Comparison of ENCODE assay signal across 21 mouse cellular contexts in genomic region chr7:139963814-139964213, GRCm38 (mm10). TPM values are rescaled to one million over a fixed set of nuclear protein-coding genes. Genes with fewer than 3 reads are reported as not detected.
DNase-seq lines count a peak whose midpoint lies in the region; ATAC-seq and TF ChIP-seq lines count a peak whose summit lies in the region.
"Had no signal": no experiment of that assay in that cellular context is flagged by ENCODE, and none has a peak within 500 bp of the region (broad histone marks: within the 10 kb centered on the region; RNA-seq: fewer than 3 reads in every experiment).

No protein-coding gene starts in this region.

- TF ChIP-seq POLR2A in testis, adult 2 months (IDR thresholded peaks at IDR 0.05; ENCODE audit: control insufficient read depth, low read depth, low read length) = no peak

- TF ChIP-seq CTCF in testis, adult 2 months (IDR thresholded peaks at IDR 0.05; ENCODE audit: control insufficient read depth, insufficient read depth, insufficient replicate concordance, low read depth, low read length) = no peak

- no peaks in the 10 kb centered on the region for H3K4me1 ChIP-seq in testis, adult 2 months (ENCODE audit: control insufficient read depth, insufficient read depth, low read length)
- H3K4me1 ChIP-seq: embryonic facial prominence, embryonic 10.5 days; embryonic facial prominence, embryonic 12.5 days; forebrain, embryonic 13.5 days; forebrain, embryonic 15.5 days had no signal

- no peak for ATAC-seq in cerebellum, adult (ENCODE audit: insufficient number of reproducible peaks, low FRiP score, low TSS enrichment)
- ATAC-seq: forebrain, embryonic 13.5 days; forebrain, embryonic 15.5 days had no signal

- no peak overlapping the region for H3K4me3 ChIP-seq in testis, adult 2 months (ENCODE audit: control insufficient read depth, low read depth, low read length)
- H3K4me3 ChIP-seq: embryonic facial prominence, embryonic 10.5 days; embryonic facial prominence, embryonic 12.5 days; forebrain, embryonic 13.5 days; forebrain, embryonic 15.5 days had no signal

- DNase-seq in ovary, adult 18-20 months (ENCODE audit: low spot score) = peak; percentile 70
- no peak for DNase-seq in ovary, postnatal 10 days (ENCODE audit: low spot score)
- peak; percentile 46 for DNase-seq in testis, postnatal 10 days (ENCODE audit: low spot score)
- no peak for DNase-seq in thymus, postnatal 14 days
- DNase-seq: adrenal gland, adult 2 months; adrenal gland, postnatal 10 days; adrenal gland, postnatal 25 days; cerebellum, adult 11-12 months; cerebellum, adult 2 months; cerebellum, adult 9-10 months; cerebellum, postnatal 25 days had no signal

- no peaks in the 10 kb centered on the region for H3K27me3 ChIP-seq in testis, adult 2 months (ENCODE audit: control insufficient read depth, insufficient read depth, low read length)
- H3K27me3 ChIP-seq: embryonic facial prominence, embryonic 12.5 days had no signal

- H3K36me3 ChIP-seq in testis, adult 2 months (ENCODE audit: control insufficient read depth, insufficient read depth, low read length) = no peaks in the 10 kb centered on the region
- H3K36me3 ChIP-seq: embryonic facial prominence, embryonic 10.5 days; embryonic facial prominence, embryonic 12.5 days; forebrain, embryonic 15.5 days had no signal

- peak overlapping the region; percentile 73 for H3K27ac ChIP-seq in testis, adult 2 months (ENCODE audit: control insufficient read depth, insufficient read depth, low read depth, low read length)
- H3K27ac ChIP-seq: embryonic facial prominence, embryonic 10.5 days; embryonic facial prominence, embryonic 12.5 days; forebrain, embryonic 13.5 days; forebrain, embryonic 15.5 days had no signal

RNA-seq across cellular contexts. Expression of gene 6430531B16Rik, which starts 14.7 kb away (rescaled TPM):
- 108 and 114 TPM in 2 replicates for polyA plus RNA-seq in testis, adult 2 months (2012; rRNA removed)

RNA-seq across cellular contexts. Expression of gene Utf1, which starts 20.2 kb away (rescaled TPM):
- polyA plus RNA-seq in testis, adult 2 months (2012; rRNA removed) = 1.5 and 2.1 TPM in 2 replicates
- polyA plus RNA-seq: brain, embryonic 14.5 days; C2C12; embryonic facial prominence, embryonic 14.5 days; forebrain, embryonic 11.5 days; forebrain, embryonic 13.5 days; forebrain, embryonic 15.5 days had no signal

RNA-seq across cellular contexts. Expression of gene Adam8, which starts 28.5 kb away (rescaled TPM):
- 6.9 and 7.0 TPM in 2 replicates for polyA plus RNA-seq in testis, adult 2 months (2012; rRNA removed)

Comparison
In these comparisons a context has a peak if more than half of its experiments do, and no peak if none do; other contexts are left out.
1. DNase-seq: peak in ovary, adult 18-20 months (single experiment) and testis, postnatal 10 days (single experiment); none in ovary, postnatal 10 days (single experiment) and thymus, postnatal 14 days (single experiment).